ENCODE assay signal across 23 mouse cellular contexts in genomic region chr14:11935698-11936097, GRCm38 (mm10).
"Had no signal": no experiment of that assay in that cellular context is flagged by ENCODE, and none has a peak within 500 bp of the region (broad histone marks: within the 10 kb centered on the region; RNA-seq: fewer than 3 reads in every experiment).

No protein-coding gene starts in this region.

- H3K4me2 ChIP-seq: kidney, embryonic 15.5 days; limb, embryonic 13.5 days; liver, embryonic 12.5 days; liver, embryonic 15.5 days; lung, embryonic 15.5 days; midbrain, embryonic 13.5 days; neural tube, embryonic 12.5 days; neural tube, embryonic 15.5 days had no signal

- H3K9ac ChIP-seq: kidney, embryonic 15.5 days; limb, embryonic 13.5 days; liver, embryonic 12.5 days; liver, embryonic 15.5 days; lung, embryonic 15.5 days; midbrain, embryonic 13.5 days; neural tube, embryonic 12.5 days; neural tube, embryonic 15.5 days had no signal

- H3K4me3 ChIP-seq: kidney, embryonic 15.5 days; limb, embryonic 10.5 days; limb, embryonic 13.5 days; liver, embryonic 12.5 days; liver, embryonic 15.5 days; lung, embryonic 15.5 days; megakaryocyte, embryonic 14.5 days; midbrain, embryonic 10.5 days; midbrain, embryonic 13.5 days; neural tube, embryonic 12.5 days; neural tube, embryonic 15.5 days had no signal

- H3K27me3 ChIP-seq: kidney, embryonic 15.5 days; limb, embryonic 13.5 days; liver, embryonic 12.5 days; liver, embryonic 15.5 days; lung, embryonic 15.5 days; megakaryocyte, embryonic 14.5 days; midbrain, embryonic 13.5 days; neural tube, embryonic 12.5 days; neural tube, embryonic 15.5 days had no signal

- ATAC-seq: liver, embryonic 12.5 days; midbrain, embryonic 13.5 days had no signal

- H3K4me1 ChIP-seq: liver, embryonic 12.5 days; liver, embryonic 15.5 days; lung, embryonic 15.5 days; megakaryocyte, embryonic 14.5 days; midbrain, embryonic 13.5 days; neural tube, embryonic 12.5 days had no signal

- H3K27ac ChIP-seq: kidney, embryonic 15.5 days; limb, embryonic 10.5 days; limb, embryonic 13.5 days; liver, embryonic 12.5 days; liver, embryonic 15.5 days; lung, embryonic 15.5 days; midbrain, embryonic 10.5 days; midbrain, embryonic 13.5 days; neural tube, embryonic 12.5 days; neural tube, embryonic 15.5 days; stomach, postnatal 0 days had no signal

- DNase-seq: kidney, adult 8-10 months; kidney, postnatal 10 days; kidney, postnatal 36 days; liver; lung, adult 18-20 months; lung, postnatal 10 days; lung, postnatal 36 days; right cerebral cortex, adult 18-20 months; right cerebral cortex, postnatal 14 days; right cerebral cortex, postnatal 4 days; thymus, postnatal 36 days had no signal

- H3K36me3 ChIP-seq: kidney, embryonic 15.5 days; limb, embryonic 10.5 days; limb, embryonic 13.5 days; liver, embryonic 12.5 days; liver, embryonic 15.5 days; lung, embryonic 15.5 days; midbrain, embryonic 10.5 days; midbrain, embryonic 13.5 days; neural tube, embryonic 12.5 days; neural tube, embryonic 15.5 days had no signal

- H3K9me3 ChIP-seq: kidney, embryonic 15.5 days; limb, embryonic 10.5 days; limb, embryonic 13.5 days; liver, embryonic 12.5 days; liver, embryonic 15.5 days; lung, embryonic 15.5 days; midbrain, embryonic 10.5 days; midbrain, embryonic 13.5 days; neural tube, embryonic 12.5 days; neural tube, embryonic 15.5 days had no signal
